Mouse (Mus musculus): ENCODE measurements around the gene Cldn15.

- TF ChIP-seq CTCF (IDR thresholded peaks at IDR 0.05; ENCODE audit: control insufficient read depth, insufficient read depth, insufficient read length) (no peak), CEBPB (IDR thresholded peaks at IDR 0.05; ENCODE audit: low read depth) (no peak), USF1 (IDR thresholded peaks at IDR 0.05; ENCODE audit: low read depth) (no peak), MAX (IDR thresholded peaks at IDR 0.05) (no peak)
Measured at GRCm38 (mm10) chr5:136936750-136937149, 29.7 kb upstream of the Cldn15 start.

All from C2C12 (cell line).